Mouse (Mus musculus): ENCODE measurements around the gene Chtop.

Gene Chtop

GRCm38 (mm10) chr3:90464552-90465080 is 44.7 kb downstream of the Chtop start:
- DNase-seq (ENCODE audit: low spot score) = no peak

- no peak for DNase-seq (ENCODE audit: low spot score)
Observed at GRCm38 (mm10) chr3:90462579-90462978, 46.7 kb downstream of the Chtop start.

GRCm38 (mm10) chr3:90461935-90462334 is 47.4 kb downstream of the Chtop start:
- DNase-seq (ENCODE audit: low spot score) = no peak

GRCm38 (mm10) chr3:90460315-90460714 is 49.0 kb downstream of the Chtop start:
- DNase-seq (ENCODE audit: low spot score) = no peak

- no peak for DNase-seq (ENCODE audit: low spot score)
Observed at GRCm38 (mm10) chr3:90459727-90460126, 49.6 kb downstream of the Chtop start.

GRCm38 (mm10) chr3:90454931-90455330 is 54.4 kb downstream of the Chtop start:
- DNase-seq (ENCODE audit: low spot score) = no peak

- peak; percentile 54 for DNase-seq (ENCODE audit: low spot score)
Observed at GRCm38 (mm10) chr3:90451396-90452095, 57.8 kb downstream of the Chtop start.

- no peak for DNase-seq (ENCODE audit: low spot score)
Observed at GRCm38 (mm10) chr3:90450874-90451273, 58.4 kb downstream of the Chtop start.

Data from layer of hippocampus, adult 11-12 months (tissue).